Comparison of ENCODE assay signal across 15 mouse cellular contexts in the genomic region with DNA sequence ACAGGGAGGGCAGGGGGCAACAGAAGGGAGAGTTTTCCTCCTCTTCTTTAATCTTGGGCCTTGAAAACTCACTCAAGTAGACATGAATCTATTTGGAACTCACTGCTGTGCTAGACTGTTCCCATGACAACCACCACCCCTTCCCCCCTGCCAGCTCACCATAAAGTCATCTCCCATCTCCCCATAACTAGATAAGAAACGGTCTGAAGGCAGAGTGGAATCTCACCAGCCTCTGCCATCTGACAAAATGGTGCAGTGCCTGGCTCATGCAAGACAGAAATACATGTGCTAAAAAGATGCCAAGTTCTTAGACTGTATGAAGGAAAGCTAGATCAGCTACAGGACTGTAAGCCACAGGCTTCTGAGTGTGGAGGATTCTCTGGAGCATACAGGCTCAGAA.
DNase-seq lines count a peak whose midpoint lies in the region; ATAC-seq lines count a peak whose summit lies in the region.
"Had no signal": no experiment of that assay in that cellular context is flagged by ENCODE, and none has a peak within 500 bp of the region (broad histone marks: within the 10 kb centered on the region; RNA-seq: fewer than 3 reads in every experiment).

No protein-coding gene starts in this region.

- no peak overlapping the region for H3K27ac ChIP-seq in heart, embryonic 10.5 days
- H3K27ac ChIP-seq in midbrain, embryonic 15.5 days, result no peak overlapping the region
- no peak overlapping the region for H3K27ac ChIP-seq in kidney, embryonic 16.5 days (ENCODE audit: low read length)
- H3K27ac ChIP-seq: embryonic facial prominence, embryonic 13.5 days; hindbrain, embryonic 13.5 days; kidney, embryonic 15.5 days; layer of hippocampus, adult 2 months had no signal

- no peaks in the 10 kb centered on the region for H3K4me1 ChIP-seq in heart, embryonic 10.5 days
- H3K4me1 ChIP-seq in midbrain, embryonic 15.5 days, result 0 out of 2 replicates have a peak, but pooled peaks cover 7% of the 10 kb centered on the region
- H3K4me1 ChIP-seq in kidney, embryonic 16.5 days (ENCODE audit: insufficient read depth, low read length), result no peaks in the 10 kb centered on the region
- H3K4me1 ChIP-seq: embryonic facial prominence, embryonic 13.5 days; kidney, embryonic 15.5 days had no signal

- no peaks in the 10 kb centered on the region for H3K9me3 ChIP-seq in heart, embryonic 10.5 days
- no peaks in the 10 kb centered on the region for H3K9me3 ChIP-seq in midbrain, embryonic 15.5 days
- H3K9me3 ChIP-seq in kidney, embryonic 16.5 days (ENCODE audit: low read length), result no peaks in the 10 kb centered on the region; the same call in 1 of the 2 replicates
- H3K9me3 ChIP-seq: embryonic facial prominence, embryonic 13.5 days; hindbrain, embryonic 13.5 days; kidney, embryonic 15.5 days had no signal

- H3K4me2 ChIP-seq in midbrain, embryonic 15.5 days, result no peak overlapping the region
- H3K4me2 ChIP-seq in kidney, embryonic 16.5 days (replicated peaks; ENCODE audit: low read depth, low read length), result no peak overlapping the region
- H3K4me2 ChIP-seq: embryonic facial prominence, embryonic 13.5 days; hindbrain, embryonic 13.5 days; kidney, embryonic 15.5 days had no signal

- intact Hi-C loops in left cerebral cortex, postnatal 25 days (cut with DNase I), result loop anchor here (5.0 kb wide), 1 partner anchor 76 kb away; no protein-coding TSS in a partner anchor

- no peaks in the 10 kb centered on the region for H3K36me3 ChIP-seq in heart, embryonic 10.5 days
- H3K36me3 ChIP-seq in midbrain, embryonic 15.5 days (replicated peaks), result no peaks in the 10 kb centered on the region
- no peaks in the 10 kb centered on the region for H3K36me3 ChIP-seq in kidney, embryonic 16.5 days (ENCODE audit: insufficient read depth, low read length)
- H3K36me3 ChIP-seq: embryonic facial prominence, embryonic 13.5 days; hindbrain, embryonic 13.5 days; kidney, embryonic 15.5 days had no signal

- H3K27me3 ChIP-seq in heart, embryonic 10.5 days (ENCODE audit: insufficient read depth, poor library complexity, severe bottlenecking), result no peaks in the 10 kb centered on the region
- no peaks in the 10 kb centered on the region for H3K27me3 ChIP-seq in midbrain, embryonic 15.5 days (replicated peaks)
- no peaks in the 10 kb centered on the region for H3K27me3 ChIP-seq in kidney, embryonic 16.5 days (ENCODE audit: insufficient read depth, low read length)
- H3K27me3 ChIP-seq: embryonic facial prominence, embryonic 13.5 days; hindbrain, embryonic 13.5 days; kidney, embryonic 15.5 days had no signal

- H3K9ac ChIP-seq in midbrain, embryonic 15.5 days, result no peak overlapping the region
- H3K9ac ChIP-seq in kidney, embryonic 16.5 days (replicated peaks; ENCODE audit: low read length), result no peak overlapping the region
- H3K9ac ChIP-seq: embryonic facial prominence, embryonic 13.5 days; hindbrain, embryonic 13.5 days; kidney, embryonic 15.5 days had no signal

- WGBS in heart, embryonic 10.5 days, result 5% methylated on average over 1 of the region's 1 CpGs
- WGBS in midbrain, embryonic 15.5 days, result 9% methylated on average over 1 of the region's 1 CpGs
- 24% methylated on average over 1 of the region's 1 CpGs for WGBS in kidney, embryonic 16.5 days

- DNase-seq in heart, embryonic 10.5 days (ENCODE audit: low spot score), result peak; percentile 22
- DNase-seq in heart, postnatal 4 days, result no peak
- DNase-seq in 3T3-L1 (ENCODE audit: low read depth, low spot score), result peak; percentile 58
- DNase-seq in NIH3T3 (ENCODE audit: low read depth), result peak; percentile 63
- peak; percentile 34 to 90 for DNase-seq in left cerebral cortex, postnatal 25 days (ENCODE audit: low spot score in 2 of 2)
- DNase-seq: adrenal gland, postnatal 14 days; cerebellum, adult 9-10 months; lung, adult 18-20 months; thymus, adult 2 months had no signal

- ATAC-seq in midbrain, embryonic 15.5 days (replicated peaks), result no peak
- no peak for ATAC-seq in kidney, embryonic 16.5 days (ENCODE audit: low FRiP score, low TSS enrichment)

- no peak overlapping the region for H3K4me3 ChIP-seq in heart, embryonic 10.5 days
- no peak overlapping the region for H3K4me3 ChIP-seq in midbrain, embryonic 15.5 days
- H3K4me3 ChIP-seq in kidney, embryonic 16.5 days (ENCODE audit: low read length), result no peak overlapping the region
- H3K4me3 ChIP-seq: embryonic facial prominence, embryonic 13.5 days; hindbrain, embryonic 13.5 days; kidney, embryonic 15.5 days; layer of hippocampus, adult 2 months had no signal
